Mouse (Mus musculus) bone marrow, adult 2 months (tissue): ENCODE measurements around the gene Fubp1. TPM values are rescaled to one million over a fixed set of nuclear protein-coding genes. Genes with fewer than 3 reads are reported as not detected.

Source experiments
- H3K27ac ChIP-seq: fragments of 200-500 bp; 2 replicates; pipeline ENCODE4 v1.5.1; 2012; ENCODE audit warnings: low read depth, mild to moderate bottlenecking, control low read depth, inconsistent platforms, low read length; ENCODE audit not compliant: control insufficient read depth, poor library complexity, insufficient read depth
- H3K4me1 ChIP-seq: fragments of 200-500 bp; 2 replicates; pipeline ENCODE4 v1.6.1; 2011; ENCODE audit warnings: low read length; ENCODE audit not compliant: control insufficient read depth, insufficient read depth
- H3K4me3 ChIP-seq: fragments of 200-500 bp; replicated peaks from 2 replicates; pipeline ENCODE3; 2011; ENCODE audit warnings: mild to moderate bottlenecking, low read depth, low read length, control low read depth; ENCODE audit not compliant: control insufficient read depth
- CTCF ChIP-seq: fragments of 200-500 bp; IDR thresholded peaks from 2 replicates; pipeline ENCODE4 v1.5.1; 2011; ENCODE audit warnings: low read length, control low read depth; ENCODE audit not compliant: control insufficient read depth, insufficient read depth
- POLR2A ChIP-seq: fragments of 200-500 bp; IDR thresholded peaks from 2 replicates; pipeline ENCODE4 v1.6.1; 2011; ENCODE audit warnings: low read depth, mild to moderate bottlenecking, control low read depth, low read length, borderline replicate concordance; ENCODE audit not compliant: control insufficient read depth
- WGBS: fragments of 180-500 bp; shearing (Covaris S2); methylation state at CpG from one replicate; pipeline ENCODE4 v1.1.7; 2018; 5-methylcytosine and 5-hydroxymethylcytosine counted together
- polyA plus RNA-seq: library from polyadenylated mRNA; stranded (reverse); fragments of >200 nt; gene quantifications from 2 replicates; pipeline ENCODE4 v1.2.4, GENCODE M21; 2011; ENCODE audit warnings: low replicate concordance; ENCODE audit not compliant: missing spikeins, insufficient read depth, insufficient read length

Gene Fubp1
- polyA plus RNA-seq, 1 experiment = 78.2 TPM

DNA sequence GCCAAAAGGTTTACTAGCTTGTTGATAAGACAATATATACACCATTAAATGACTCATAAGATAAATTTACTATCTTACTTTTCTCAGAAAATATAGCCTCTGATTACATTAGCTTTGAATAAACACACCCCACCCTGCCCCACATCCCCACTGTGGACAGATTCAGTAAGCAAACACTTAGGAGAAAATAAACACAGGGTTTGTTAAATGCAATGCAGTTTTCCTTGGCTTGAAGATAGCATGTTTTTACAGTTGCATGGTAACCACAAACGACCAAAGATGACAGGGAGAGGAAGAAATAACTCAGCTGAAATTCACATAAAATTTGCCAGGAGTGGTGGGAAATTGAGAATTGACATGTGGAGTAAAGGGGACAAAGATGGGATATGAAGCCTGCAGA, 39.8 kb upstream of the Fubp1 start:
- no peak overlapping the region for H3K4me3 ChIP-seq
- WGBS = 2% methylated on average over 1 of the region's 1 CpGs
- H3K27ac ChIP-seq = no peak overlapping the region
- TF ChIP-seq POLR2A (no peak), CTCF (no peak)
- H3K4me1 ChIP-seq = no peaks in the 10 kb centered on the region

- 64% methylated on average over 2 of the region's 2 CpGs for WGBS
- Histone ChIP-seq H3K4me1 (no peaks in the 10 kb centered on the region), H3K4me3 (no peak overlapping the region), H3K27ac (no peak overlapping the region)
- TF ChIP-seq CTCF (no peak), POLR2A (no peak)
Observed at GRCm38 (mm10) chr3:152171236-152171635, 39.0 kb upstream of the Fubp1 start.

DNA sequence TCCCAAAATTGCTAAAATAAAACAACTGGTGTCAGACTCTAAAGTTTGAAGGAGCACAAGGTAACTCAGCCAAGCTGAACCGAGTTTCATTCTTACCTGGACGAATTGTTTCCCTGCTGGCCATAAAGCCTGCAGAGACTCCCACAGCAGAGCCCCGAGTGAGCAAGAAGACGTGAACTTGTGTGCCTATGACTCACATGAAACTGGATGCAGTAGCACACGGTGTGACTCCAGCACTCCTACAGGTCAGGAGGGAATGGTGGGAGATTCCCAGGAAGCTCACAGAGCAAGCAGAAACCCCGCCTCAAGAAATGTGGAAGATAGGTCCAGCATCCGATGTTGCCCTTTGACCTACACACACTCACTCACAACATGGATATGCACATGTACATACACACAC, 38.4 kb upstream of the Fubp1 start:
- H3K4me1 ChIP-seq = no peaks in the 10 kb centered on the region
- TF ChIP-seq CTCF (no peak), POLR2A (no peak)
- H3K27ac ChIP-seq = no peak overlapping the region
- WGBS = 79% methylated on average over 7 of the region's 7 CpGs
- H3K4me3 ChIP-seq = no peak overlapping the region

DNA sequence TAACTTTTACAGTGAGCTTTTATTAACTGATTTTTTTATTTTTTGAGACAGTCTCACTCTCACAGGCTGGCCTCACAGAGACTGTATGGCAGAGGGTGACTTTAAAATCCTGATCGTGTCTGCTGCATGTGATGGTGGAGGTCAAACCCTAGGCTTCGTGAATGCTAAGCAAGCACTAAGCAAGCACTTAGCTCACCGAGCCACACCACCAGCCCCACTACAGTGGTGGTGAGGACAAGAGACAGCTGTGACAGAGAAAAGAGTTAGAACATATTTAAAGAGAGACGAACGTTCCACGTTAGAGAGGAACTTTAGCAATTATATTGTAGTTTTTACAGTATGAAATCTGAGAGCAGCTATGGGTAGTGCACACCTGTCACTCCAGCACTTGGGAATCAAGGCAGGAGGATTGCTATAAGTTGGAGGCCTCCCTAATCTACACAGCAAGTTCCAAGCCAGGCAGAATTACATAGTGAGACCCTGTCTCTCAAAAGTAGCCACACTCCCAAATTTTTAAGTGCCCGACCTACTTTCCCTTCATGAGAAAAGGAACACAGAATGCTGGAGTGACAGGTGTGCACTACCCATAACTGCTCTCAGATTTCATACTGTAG, 37.8 kb upstream of the Fubp1 start:
- Histone ChIP-seq H3K27ac (no peak overlapping the region), H3K4me1 (no peaks in the 10 kb centered on the region), H3K4me3 (no peak overlapping the region)
- WGBS = 89% methylated on average over 7 of the region's 7 CpGs
- TF ChIP-seq CTCF = no peak
- no peak for TF ChIP-seq POLR2A

GRCm38 (mm10) chr3:152178816-152179215, 31.4 kb upstream of the Fubp1 start:
- Histone ChIP-seq H3K27ac (no peak overlapping the region), H3K4me3 (no peak overlapping the region), H3K4me1 (no peaks in the 10 kb centered on the region; the same call in 1 of the 2 replicates)
- 80% methylated on average over 4 of the region's 4 CpGs for WGBS
- no peak for TF ChIP-seq CTCF
- TF ChIP-seq POLR2A = no peak

- no peak overlapping the region for H3K4me3 ChIP-seq
- TF ChIP-seq POLR2A (no peak), CTCF (no peak)
- no peaks in the 10 kb centered on the region; the same call in 1 of the 2 replicates for H3K4me1 ChIP-seq
- no peak overlapping the region for H3K27ac ChIP-seq
- 74% methylated on average over 1 of the region's 1 CpGs for WGBS
Observed at GRCm38 (mm10) chr3:152179285-152179684, 30.9 kb upstream of the Fubp1 start.

DNA sequence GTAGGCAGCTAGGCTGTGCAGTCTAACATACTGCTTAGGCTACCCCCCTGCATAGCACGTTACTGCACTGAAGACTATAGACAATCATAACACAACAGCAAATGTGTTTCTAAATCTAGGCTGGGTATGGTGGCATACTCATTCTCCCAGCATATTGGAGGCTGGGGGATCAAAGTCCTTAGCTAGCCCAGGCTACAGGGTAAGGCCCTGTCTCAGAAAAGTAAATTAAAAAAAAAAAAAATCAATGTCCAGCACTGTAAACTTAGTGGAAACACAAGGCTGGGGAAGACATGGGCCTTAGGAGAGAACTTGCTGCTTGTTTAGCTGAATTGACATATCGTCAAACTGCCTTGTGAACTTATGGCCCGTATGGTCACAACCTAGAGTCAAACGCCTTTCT, 29.6 kb upstream of the Fubp1 start:
- WGBS = 93% methylated on average over 4 of the region's 4 CpGs

GRCm38 (mm10) chr3:152183522-152183921, 26.7 kb upstream of the Fubp1 start:
- no peak overlapping the region for H3K27ac ChIP-seq
- no peak overlapping the region for H3K4me3 ChIP-seq
- TF ChIP-seq CTCF = no peak
- no peak for TF ChIP-seq POLR2A
- no peaks in the 10 kb centered on the region; the same call in 1 of the 2 replicates for H3K4me1 ChIP-seq
- 96% methylated on average over 9 of the region's 9 CpGs for whole genome bisulfite sequencing

More for the DNA sequence above, 29.6 kb upstream of the Fubp1 start:
- Histone ChIP-seq H3K27ac (no peak overlapping the region), H3K4me3 (no peak overlapping the region), H3K4me1 (no peaks in the 10 kb centered on the region; the same call in 1 of the 2 replicates)
- TF ChIP-seq CTCF = no peak
- no peak for TF ChIP-seq POLR2A

- Histone ChIP-seq H3K4me1 (no peaks in the 10 kb centered on the region), H3K4me3 (no peak overlapping the region), H3K27ac (no peak overlapping the region)
- no peak for TF ChIP-seq POLR2A
- TF ChIP-seq CTCF = no peak
- WGBS = 89% methylated on average over 6 of the region's 6 CpGs
Observed at GRCm38 (mm10) chr3:152186106-152186505, 24.1 kb upstream of the Fubp1 start.
